10 mouse cellular contexts compared by ENCODE assay signal in the genomic region with DNA sequence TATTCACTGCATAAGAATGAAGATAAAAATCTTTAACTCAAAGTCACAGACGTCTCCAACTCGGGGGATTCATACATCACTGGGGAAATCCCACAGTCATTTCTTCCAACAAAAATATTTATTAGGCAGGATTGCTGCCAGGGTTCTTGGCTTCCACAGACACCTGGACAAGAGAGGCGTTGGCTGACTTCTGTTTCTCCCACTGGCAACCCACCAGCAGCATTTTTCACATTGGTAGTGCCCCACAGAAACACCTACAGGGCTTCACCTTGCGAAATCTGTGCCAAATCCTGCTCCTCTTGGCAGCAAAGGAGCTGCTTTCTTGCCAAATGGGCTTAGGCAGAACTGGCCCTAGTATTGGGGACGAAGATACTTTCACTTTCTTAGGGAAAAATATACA.
DNase-seq lines count a peak whose midpoint lies in the region; ATAC-seq lines count a peak whose summit lies in the region.
"Had no signal": no experiment of that assay in that cellular context is flagged by ENCODE, and none has a peak within 500 bp of the region (broad histone marks: within the 10 kb centered on the region; RNA-seq: fewer than 3 reads in every experiment).

No protein-coding gene starts in this region.

- H3K4me2 ChIP-seq in intestine, embryonic 16.5 days (ENCODE audit: low read depth, low read length), result no peak overlapping the region
- H3K4me2 ChIP-seq: midbrain, embryonic 15.5 days had no signal

- WGBS in intestine, embryonic 16.5 days, result 63% methylated on average over 5 of the region's 5 CpGs

- no peaks in the 10 kb centered on the region for H3K27me3 ChIP-seq in intestine, embryonic 16.5 days (replicated peaks; ENCODE audit: control insufficient read depth, insufficient read depth, low read length)
- H3K27me3 ChIP-seq: midbrain, embryonic 15.5 days had no signal

- no peaks in the 10 kb centered on the region for H3K36me3 ChIP-seq in intestine, embryonic 16.5 days (ENCODE audit: control insufficient read depth, insufficient read depth, low read length)
- H3K36me3 ChIP-seq: midbrain, embryonic 15.5 days had no signal

- no peak overlapping the region for H3K4me3 ChIP-seq in intestine, embryonic 16.5 days (ENCODE audit: low read length)
- H3K4me3 ChIP-seq: midbrain, embryonic 15.5 days had no signal

- peak; percentile 12 for DNase-seq in adrenal gland, postnatal 10 days
- DNase-seq in adrenal gland, postnatal 4 days (ENCODE audit: low spot score in 2 of 2), result no peak
- DNase-seq in kidney, adult 8-10 months, result peak; percentile 18
- DNase-seq in kidney, postnatal 4 days, result no peak
- DNase-seq in 3134 (ENCODE audit: extremely low read depth, insufficient read length, low spot score), result peak; percentile 5
- peak; percentile 87 to 96 for DNase-seq in cerebellum, postnatal 14 days
- DNase-seq: layer of hippocampus, adult 9-11 months had no signal

- H3K4me1 ChIP-seq in intestine, embryonic 16.5 days (ENCODE audit: control insufficient read depth, insufficient read depth, low read length), result no peaks in the 10 kb centered on the region

- H3K9ac ChIP-seq in intestine, embryonic 16.5 days (ENCODE audit: low read depth, low read length), result no peak overlapping the region
- H3K9ac ChIP-seq: midbrain, embryonic 15.5 days had no signal

- H3K27ac ChIP-seq in intestine, embryonic 16.5 days (ENCODE audit: low read length), result no peak overlapping the region
- H3K27ac ChIP-seq: midbrain, embryonic 15.5 days had no signal

- ATAC-seq in erythroid progenitor cell, adult 5-6 weeks (replicated peaks; ENCODE audit: low FRiP score, poor library complexity, severe bottlenecking), result no peak
- no peak for ATAC-seq in intestine, embryonic 16.5 days
- ATAC-seq: midbrain, embryonic 15.5 days had no signal

- no peaks in the 10 kb centered on the region for H3K9me3 ChIP-seq in intestine, embryonic 16.5 days (ENCODE audit: control insufficient read depth, low read length)
- H3K9me3 ChIP-seq: midbrain, embryonic 15.5 days had no signal

Comparison
In these comparisons a context has a peak if more than half of its experiments do, and no peak if none do; other contexts are left out.
1. DNase-seq: peak in adrenal gland, postnatal 10 days (single experiment), kidney, adult 8-10 months (2 of 2), 3134 (single experiment) and cerebellum, postnatal 14 days (2 of 2); none in adrenal gland, postnatal 4 days (0 of 2) and kidney, postnatal 4 days (0 of 2).